Mouse (Mus musculus) ES-E14 (cell line): Measurements from ENCODE around the gene Ktn1. TPM values are rescaled to one million over a fixed set of nuclear protein-coding genes. Genes with fewer than 3 reads are reported as not detected.

Source experiments
- DNase-seq: peaks from one replicate; pipeline ENCODE4 v3.0.0-alpha.2; 2013; ENCODE audit warnings: low read depth, low spot score
- H3K27ac ChIP-seq: 2 replicates; pipeline ENCODE4 v1.5.1; 2012; ENCODE audit warnings: low read depth, mild to moderate bottlenecking, low read length, moderate library complexity, mixed read lengths; ENCODE audit not compliant: poor library complexity, insufficient read depth, severe bottlenecking
- H3K36me3 ChIP-seq: 2 replicates; pipeline ENCODE4 v1.6.1; 2012; ENCODE audit warnings: mild to moderate bottlenecking, low read length, moderate library complexity, mixed read lengths; ENCODE audit not compliant: control insufficient read depth, poor library complexity, insufficient read depth, severe bottlenecking
- H3K4me1 ChIP-seq, 2 experiments: fragments of 150-350 bp in 1 of 2; sonication (generic) in 1 of 2; 2 replicates each; pipeline ENCODE4 v1.6.1; 2012; ENCODE audit warnings: low read length in 2 of 2, mild to moderate bottlenecking in 1 of 2, mixed read lengths in 1 of 2; ENCODE audit not compliant: control insufficient read depth in 2 of 2, insufficient read depth in 2 of 2, poor library complexity in 1 of 2
- H3K4me3 ChIP-seq, 2 experiments: fragments of 150-350 bp in 1 of 2; sonication (generic) in 1 of 2; 2 replicates each; pipeline ENCODE4 v1.5.1; 2012; ENCODE audit warnings: low read length in 2 of 2, low read depth in 1 of 2, mild to moderate bottlenecking in 1 of 2, mixed read lengths in 1 of 2; ENCODE audit not compliant: insufficient read depth in 1 of 2, poor library complexity in 1 of 2, severe bottlenecking in 1 of 2
- H3K9ac ChIP-seq: 2 replicates; pipeline ENCODE4 v1.6.1; 2012; ENCODE audit warnings: low read depth, mild to moderate bottlenecking, low read length, mixed read lengths; ENCODE audit not compliant: poor library complexity, insufficient read depth, severe bottlenecking
- H3K9me3 ChIP-seq: fragments of 150-350 bp; sonication (generic); 2 replicates; pipeline ENCODE4 v1.6.1; 2012; ENCODE audit warnings: low read depth, mild to moderate bottlenecking, low read length; ENCODE audit not compliant: control insufficient read depth, insufficient read depth
- CHD2 ChIP-seq: IDR thresholded peaks from 2 replicates; pipeline ENCODE4 v1.6.1; 2014; ENCODE audit warnings: mild to moderate bottlenecking, low read depth, low read length, inconsistent platforms
- HCFC1 ChIP-seq: IDR thresholded peaks from 2 replicates; pipeline ENCODE4 v1.6.1; 2012; ENCODE audit warnings: low read length, inconsistent platforms, borderline replicate concordance; ENCODE audit not compliant: insufficient read depth
- MAFK ChIP-seq: IDR thresholded peaks from 2 replicates; pipeline ENCODE4 v1.6.1; 2014; ENCODE audit warnings: mild to moderate bottlenecking, low read depth, low read length, inconsistent platforms; ENCODE audit not compliant: insufficient read depth
- ZC3H11A ChIP-seq: IDR thresholded peaks from 2 replicates; pipeline ENCODE4 v1.6.1; 2012; ENCODE audit warnings: low read depth, mild to moderate bottlenecking, inconsistent platforms, low read length, borderline replicate concordance
- ZNF384 ChIP-seq: IDR thresholded peaks from 2 replicates; pipeline ENCODE4 v1.6.1; 2012; ENCODE audit warnings: low read depth, low read length, inconsistent platforms
- in situ Hi-C, 2 experiments: fragments of 600-800 bp; cut with MboI; formaldehyde crosslinking; loops; one replicate each; pipeline ENCODE4 v1.15.1; 2025; ENCODE audit warnings: low sequenced_read_pairs in 2 of 2, inconsistent platforms in 1 of 2; ENCODE audit not compliant: unreplicated experiment in 2 of 2
- total RNA-seq: library from RNA; depleted of rRNA; stranded (reverse); fragments of 300-350 nt; gene quantifications from 2 replicates; pipeline ENCODE4 v1.2.3, GENCODE M21; 2012

The Ktn1 gene
- total RNA-seq, 1 experiment = 87.6 TPM

DNA sequence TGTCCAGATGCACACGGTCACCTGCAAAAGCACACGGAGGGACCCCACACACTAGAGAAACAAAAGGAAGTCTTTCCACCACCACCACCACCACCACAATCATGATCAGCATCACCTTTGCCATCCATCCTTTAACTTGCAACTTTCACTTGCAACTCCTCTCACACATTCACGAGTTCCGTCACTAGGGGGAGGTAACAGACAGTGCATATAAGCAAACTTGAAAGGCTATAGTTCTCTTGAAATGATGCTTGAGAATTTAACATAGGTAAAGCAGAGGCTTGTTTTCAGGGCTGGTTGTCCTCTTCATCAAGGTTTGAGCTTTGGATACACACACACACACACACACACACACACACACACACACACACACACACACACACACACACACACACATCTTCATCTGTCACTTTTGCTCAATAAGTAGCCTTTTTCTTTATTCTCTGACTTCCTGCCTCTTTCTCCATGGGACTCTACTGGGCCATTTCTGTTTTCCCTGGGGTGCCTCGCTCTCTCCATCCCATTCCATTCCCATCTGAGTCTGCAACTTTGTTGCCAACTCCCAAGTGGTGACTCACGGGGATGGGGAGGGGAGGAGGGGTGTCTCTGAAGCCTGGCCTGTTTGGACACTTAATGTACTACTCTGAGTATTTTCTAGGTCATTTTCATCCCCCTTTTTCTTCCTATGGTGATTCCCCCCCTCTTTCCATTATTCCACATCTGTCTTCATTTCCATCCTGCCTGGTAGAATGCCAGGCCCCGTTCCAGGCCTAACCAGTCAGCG, 103.4 kb downstream of the Ktn1 start:
- peak; percentile 61 for DNase-seq
- H3K9me3 ChIP-seq = 0 out of 2 replicates have a peak, but pooled peaks cover 2% of the 10 kb centered on the region
- H3K27ac ChIP-seq = no peak overlapping the region
- in situ Hi-C loops = loop anchor here (10.0 to 25.0 kb wide), 3 partner anchors 89 to 613 kb away; no protein-coding TSS in a partner anchor
- TF ChIP-seq HCFC1 (no peak), MAFK (no peak), ZC3H11A (peak; percentile 97)
- peaks cover 4 to 5% of the 10 kb centered on the region in 2 experiments; a peak in 1 of 4 replicates for H3K4me1 ChIP-seq
- peaks cover 5% of the 10 kb centered on the region; the same call in 1 of the 2 replicates for H3K36me3 ChIP-seq
- H3K4me3 ChIP-seq = no peak overlapping the region
- H3K9ac ChIP-seq = no peak overlapping the region

DNA sequence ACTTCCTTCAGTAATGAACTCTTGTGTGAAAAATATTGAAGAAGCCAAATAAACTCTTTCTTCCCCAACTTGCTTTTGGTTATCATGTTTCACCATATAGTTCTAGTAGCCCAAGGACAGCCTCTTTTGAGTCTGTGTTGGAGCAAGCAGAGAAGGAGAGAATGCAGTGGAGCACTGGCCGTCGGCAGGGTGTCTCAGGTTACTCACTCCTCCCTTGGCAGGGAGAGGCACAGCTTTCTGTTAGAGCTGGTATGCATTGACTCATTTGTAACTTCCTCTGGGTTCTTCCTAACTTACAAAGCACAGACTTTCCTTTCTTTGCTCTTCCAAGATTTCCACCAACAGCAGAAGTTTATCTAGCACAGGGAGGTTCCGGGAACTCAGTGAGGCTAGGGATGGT, 105.3 kb downstream of the Ktn1 start:
- Histone ChIP-seq H3K4me3 (no peak overlapping the region), H3K36me3 (peaks cover 5% of the 10 kb centered on the region; the same call in 1 of the 2 replicates), H3K27ac (no peak overlapping the region), H3K9me3 (0 out of 2 replicates have a peak, but pooled peaks cover 2% of the 10 kb centered on the region), H3K4me1 (0 out of 4 replicates have a peak, but pooled peaks cover 0 to under 1% of the 10 kb centered on the region in 2 experiments), H3K9ac (no peak overlapping the region)
- TF ChIP-seq ZNF384 = no peak
- TF ChIP-seq HCFC1 = no peak
- TF ChIP-seq MAFK = no peak
- no peak for DNase-seq
- in situ Hi-C loops = loop anchor here (10.0 to 25.0 kb wide), 3 partner anchors 91 to 611 kb away; no protein-coding TSS in a partner anchor

GRCm38 (mm10) chr14:47754253-47754897, 106.1 kb downstream of the Ktn1 start:
- H3K9me3 ChIP-seq = 0 out of 2 replicates have a peak, but pooled peaks cover 2% of the 10 kb centered on the region
- no peaks in the 10 kb centered on the region for H3K4me1 ChIP-seq
- in situ Hi-C loops = loop anchor here (10.0 to 25.0 kb wide), 3 partner anchors 92 to 610 kb away; no protein-coding TSS in a partner anchor
- no peak overlapping the region for H3K27ac ChIP-seq
- no peak for DNase-seq
- no peak overlapping the region for H3K9ac ChIP-seq
- no peak overlapping the region for H3K4me3 ChIP-seq
- TF ChIP-seq HCFC1 = no peak
- H3K36me3 ChIP-seq = peaks cover 4% of the 10 kb centered on the region; the same call in 1 of the 2 replicates

GRCm38 (mm10) chr14:47756411-47757065, 108.3 kb downstream of the Ktn1 start:
- in situ Hi-C loops = loop anchor here (10.0 to 25.0 kb wide), 3 partner anchors 94 to 608 kb away; no protein-coding TSS in a partner anchor
- Histone ChIP-seq H3K4me3 (no peak overlapping the region), H3K9ac (no peak overlapping the region), H3K27ac (no peak overlapping the region), H3K36me3 (no peaks in the 10 kb centered on the region), H3K4me1 (no peaks in the 10 kb centered on the region), H3K9me3 (no peaks in the 10 kb centered on the region)
- TF ChIP-seq ZC3H11A (no peak), CHD2 (no peak), MAFK (no peak), ZNF384 (no peak), HCFC1 (no peak)
- no peak for DNase-seq
